Mouse (Mus musculus) monocyte, adult 5-6 weeks (primary cell): ENCODE data around the gene Naa38. TPM values are rescaled to one million over a fixed set of nuclear protein-coding genes. Genes with fewer than 3 reads are reported as not detected.
"Not testable (repeated sequence)": the region's sequence is repeated elsewhere in the genome, so short reads cannot be mapped to it uniquely, and the experiment has no call there.

ENCODE experiments used
- ATAC-seq: fragments of 153-309, 156-312 bp; replicated peaks from 2 replicates; pipeline ENCODE4 v1.8.0; 2017; ENCODE audit warnings: mild to moderate bottlenecking; ENCODE audit not compliant: low TSS enrichment, insufficient number of reproducible peaks, severe bottlenecking, poor library complexity, low FRiP score
- total RNA-seq: library from RNA; stranded (forward); fragments of 200-1000, 200-491, 200-594 nt; gene quantifications from 3 replicates; pipeline ENCODE4 v1.2.3, GENCODE M21; 2017

Naa38 gene
- total RNA-seq, 1 experiment from 2014 or later = 51.4 TPM

DNA sequence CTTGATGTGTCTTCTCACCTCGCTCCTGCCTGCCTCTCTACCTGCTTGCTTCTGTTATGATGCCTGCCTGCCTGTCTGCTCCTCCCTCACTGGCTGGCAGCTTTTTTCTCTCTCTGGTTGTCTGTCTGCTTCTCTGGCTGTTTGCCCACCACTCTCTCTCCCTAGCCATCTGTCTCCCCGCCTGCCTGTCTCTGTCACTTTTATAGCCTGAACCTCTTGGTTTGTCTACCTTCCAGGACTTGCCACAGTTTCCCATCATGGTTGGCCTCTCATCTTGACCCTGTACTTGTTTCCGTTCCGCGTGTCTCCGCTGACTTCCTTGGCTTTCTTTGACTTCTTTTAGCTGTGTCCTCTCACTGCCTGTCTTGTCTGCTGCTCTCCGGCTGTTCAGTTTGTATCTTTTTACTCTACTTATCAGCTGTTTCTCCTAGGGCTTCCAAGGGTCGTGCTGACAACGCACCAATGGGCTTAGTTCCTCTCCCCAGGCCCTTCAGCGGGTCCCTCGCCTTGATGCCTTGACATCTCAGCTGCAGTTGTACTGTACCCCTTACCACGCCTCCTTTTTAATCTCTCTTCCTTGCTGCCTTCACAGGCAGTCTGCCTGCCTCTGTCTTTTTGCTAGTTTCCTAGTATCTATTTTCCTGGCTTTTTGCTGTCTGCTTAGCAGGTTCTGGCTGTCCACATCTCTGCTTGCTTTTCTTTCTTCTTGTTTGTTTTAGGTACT is 23.1 kb upstream of the Naa38 start:
- no peak for ATAC-seq

DNA sequence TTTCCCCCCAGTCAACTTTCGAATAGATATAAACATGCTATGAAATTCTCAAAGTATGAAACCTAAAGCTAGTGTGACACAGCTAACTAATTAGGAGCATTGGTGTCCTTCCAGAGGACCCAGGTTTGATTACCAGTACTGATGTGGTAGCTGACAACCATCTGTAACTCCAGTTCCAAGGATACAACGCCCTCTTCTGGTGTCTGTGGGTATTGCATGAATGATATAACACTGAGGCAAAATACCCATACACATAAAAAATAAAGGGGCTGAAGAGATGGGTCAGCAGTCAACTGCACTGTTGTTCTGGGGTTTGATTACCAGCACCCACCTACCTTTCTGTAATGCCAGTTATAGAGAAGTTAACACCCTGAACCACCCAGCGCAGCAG is 22.5 kb upstream of the Naa38 start:
- ATAC-seq = no peak

- ATAC-seq = no peak
Observed at GRCm38 (mm10) chr11:69373223-69373965, 21.9 kb upstream of the Naa38 start.

GRCm38 (mm10) chr11:69375646-69376045 is 19.6 kb upstream of the Naa38 start:
- no peak for ATAC-seq

GRCm38 (mm10) chr11:69377766-69378165 is 17.5 kb upstream of the Naa38 start:
- no peak for ATAC-seq

DNA sequence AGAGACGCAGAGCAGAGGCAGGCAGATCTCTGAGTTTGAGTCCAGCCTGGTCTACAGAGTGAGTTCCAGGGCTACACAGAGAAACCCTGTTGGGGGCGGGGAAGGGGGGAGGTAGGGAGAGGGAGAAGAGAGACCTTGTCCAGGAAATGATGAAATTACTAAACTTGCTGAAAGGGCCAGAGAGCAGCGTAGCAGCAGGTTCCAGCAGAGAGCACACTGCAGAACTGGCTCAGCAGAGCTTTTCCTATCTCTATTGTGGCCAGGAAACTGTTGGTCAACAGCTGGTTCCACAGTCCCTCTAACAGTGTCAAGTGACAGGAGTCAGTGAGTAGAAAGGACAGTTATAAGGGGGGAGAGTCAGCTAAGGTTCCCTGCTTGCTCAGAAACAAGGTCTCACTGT is 15.7 kb upstream of the Naa38 start:
- no peak for ATAC-seq

DNA sequence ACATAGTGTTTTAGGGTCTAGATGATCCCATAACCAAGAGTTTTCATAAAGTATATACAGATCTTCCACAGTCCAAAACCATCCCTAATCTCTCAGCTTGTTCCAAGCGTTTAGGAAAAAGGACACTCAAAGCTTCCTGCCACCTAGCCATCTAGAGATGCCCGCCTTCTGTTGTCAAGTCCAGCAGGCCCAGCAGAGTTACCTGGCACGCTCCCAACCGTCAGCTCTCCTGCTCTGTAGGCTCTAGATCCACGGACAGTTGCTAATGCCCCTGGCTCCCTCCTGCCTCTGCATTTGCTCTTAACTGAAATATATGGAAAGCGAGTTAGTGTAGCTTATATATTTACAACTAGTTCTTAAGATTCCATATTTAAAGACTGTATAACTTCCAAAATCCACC is 13.9 kb upstream of the Naa38 start:
- no peak for ATAC-seq

GRCm38 (mm10) chr11:69382478-69383105 is 12.7 kb upstream of the Naa38 start:
- no peak for ATAC-seq

- ATAC-seq = no peak
Observed at GRCm38 (mm10) chr11:69384979-69385378, 10.3 kb upstream of the Naa38 start.

GRCm38 (mm10) chr11:69386758-69387157 is 8.5 kb upstream of the Naa38 start:
- ATAC-seq = no peak

- no peak for ATAC-seq
Observed at GRCm38 (mm10) chr11:69388680-69389079, 6.6 kb upstream of the Naa38 start.

DNA sequence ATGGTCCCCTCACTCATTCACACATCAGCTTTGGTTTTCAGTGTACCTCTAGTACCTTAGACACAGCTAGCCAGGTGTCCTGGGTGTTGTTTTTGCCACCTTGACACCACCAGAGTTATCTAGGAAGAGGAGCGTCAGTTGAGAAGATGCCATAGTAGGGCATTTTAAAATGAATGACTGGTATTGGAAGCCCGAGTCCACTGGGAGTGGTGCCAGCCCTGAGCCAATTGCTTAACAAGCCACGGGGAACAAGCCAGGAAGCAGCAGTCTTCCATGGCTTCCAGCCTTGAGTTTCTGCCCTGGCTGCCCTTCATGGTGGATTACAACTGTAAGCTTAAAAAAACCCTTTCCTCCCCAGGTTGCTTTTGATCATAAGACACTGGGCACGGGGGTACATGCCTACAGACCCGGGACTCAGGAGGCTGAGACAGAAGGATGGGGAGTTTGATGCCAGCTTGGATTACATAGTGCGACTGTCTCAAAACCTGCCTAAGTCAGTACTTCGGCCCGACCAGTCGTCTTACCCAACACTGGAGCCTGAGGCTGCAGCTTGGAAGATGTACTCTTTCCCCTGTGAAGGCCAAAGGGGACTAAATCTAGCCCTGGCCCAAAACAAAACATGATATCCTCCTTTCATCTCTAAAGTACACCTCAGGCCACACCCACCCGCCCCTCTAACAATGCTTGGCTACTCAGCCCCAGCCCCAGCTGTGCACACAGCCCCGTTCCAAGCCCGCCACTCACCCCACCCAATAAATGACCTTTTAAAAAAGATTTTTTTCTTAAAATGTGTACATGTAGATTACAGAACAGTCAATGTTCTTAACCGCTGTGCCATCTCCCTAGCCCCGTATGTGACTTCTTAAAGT is 5.5 kb upstream of the Naa38 start:
- ATAC-seq = no peak

GRCm38 (mm10) chr11:69390400-69391034 is 4.8 kb upstream of the Naa38 start:
- ATAC-seq = no peak

GRCm38 (mm10) chr11:69394591-69395167 is 608 bp upstream of the Naa38 start:
- ATAC-seq = not testable (repeated sequence)

GRCm38 (mm10) chr11:69395634-69396373 is 517 bp downstream of the Naa38 start:
- ATAC-seq = peak; percentile 62

DNA sequence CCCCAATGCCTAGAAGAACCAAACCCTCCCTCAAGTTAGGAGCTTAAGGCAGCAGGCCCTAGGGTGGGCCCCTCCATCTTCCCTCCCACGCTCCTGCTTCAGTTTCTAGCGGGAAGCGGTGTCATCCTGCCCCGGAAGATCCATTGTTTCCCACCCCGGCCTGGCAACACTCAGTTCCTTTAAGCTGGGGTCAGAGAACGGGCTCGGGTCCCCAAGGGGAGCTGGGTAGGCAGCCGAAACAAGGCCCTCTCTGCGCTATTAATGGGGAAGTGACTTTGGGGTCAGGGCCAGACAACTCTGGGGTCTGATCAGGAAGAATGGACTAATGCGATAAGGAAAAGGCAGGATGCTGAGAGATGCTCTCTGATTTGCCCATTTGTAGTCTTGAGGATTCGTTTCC is 1.5 kb downstream of the Naa38 start:
- ATAC-seq = no peak

GRCm38 (mm10) chr11:69397581-69398057 is 2.3 kb downstream of the Naa38 start:
- ATAC-seq = no peak
